Mouse (Mus musculus): ENCODE data around the gene Atg4a-ps.

Gene Atg4a-ps

DNA sequence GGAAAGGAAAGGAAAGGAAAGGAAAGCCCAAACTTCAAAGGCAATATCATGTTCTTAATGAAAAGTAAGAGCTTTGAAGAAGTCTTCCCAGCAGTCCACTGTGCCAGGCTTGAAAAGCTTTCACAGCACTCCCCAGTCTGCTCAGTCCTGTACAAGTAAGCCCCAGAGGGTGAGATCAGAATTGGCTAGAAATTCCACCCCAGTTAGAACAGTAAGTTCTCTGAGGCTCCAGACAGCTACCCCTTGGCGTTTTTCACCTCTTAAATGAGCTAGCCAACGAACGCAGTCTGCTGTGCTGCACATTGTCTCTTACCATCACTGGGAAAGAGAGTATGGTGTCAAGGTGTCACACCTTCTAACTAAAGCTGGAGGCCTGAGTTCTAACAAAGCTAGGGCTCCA, 18.2 kb downstream of the Atg4a-ps start:
- in situ Hi-C loops (cut with MboI, MseI) = no loop called here

DNA sequence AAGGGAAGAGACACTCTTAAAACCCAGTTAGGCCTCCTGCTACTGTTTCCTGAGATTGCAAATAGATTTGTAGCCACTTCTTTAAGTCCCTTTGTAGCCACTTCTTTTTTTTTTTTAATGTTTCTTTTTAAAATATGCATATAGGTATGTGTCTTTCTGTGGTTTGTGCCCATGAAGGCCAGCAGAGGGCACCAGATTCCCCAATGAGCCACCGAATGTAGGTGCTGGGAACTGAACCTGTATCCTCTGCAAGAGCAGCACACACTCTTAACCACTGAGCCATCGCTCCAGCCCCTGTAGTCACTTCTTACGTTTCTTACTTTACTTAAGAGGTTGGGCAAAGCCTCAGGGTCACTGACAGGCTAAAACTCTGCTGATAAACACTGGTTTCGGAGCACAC, 19.4 kb downstream of the Atg4a-ps start:
- in situ Hi-C loops (cut with MboI, MseI) = no loop called here

DNA sequence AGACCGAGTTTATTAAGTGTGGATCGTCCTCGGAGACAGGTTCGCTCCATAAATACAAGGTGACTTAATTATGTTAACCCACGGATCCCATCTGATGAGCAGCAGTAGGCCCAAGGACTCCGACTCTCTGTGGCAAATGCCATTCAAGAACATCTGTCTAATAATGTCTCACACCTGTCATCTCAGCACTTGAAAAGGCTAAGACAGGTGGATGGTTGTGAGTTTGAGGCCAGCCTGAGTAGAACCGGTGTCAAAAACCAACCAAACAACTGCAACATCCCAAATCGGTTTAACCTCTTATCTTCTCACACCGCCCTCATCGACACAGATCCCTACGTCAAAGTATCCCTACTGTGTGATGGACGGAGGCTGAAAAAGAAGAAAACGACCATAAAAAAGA, 20.7 kb downstream of the Atg4a-ps start:
- in situ Hi-C loops (cut with MboI, MseI) = no loop called here

DNA sequence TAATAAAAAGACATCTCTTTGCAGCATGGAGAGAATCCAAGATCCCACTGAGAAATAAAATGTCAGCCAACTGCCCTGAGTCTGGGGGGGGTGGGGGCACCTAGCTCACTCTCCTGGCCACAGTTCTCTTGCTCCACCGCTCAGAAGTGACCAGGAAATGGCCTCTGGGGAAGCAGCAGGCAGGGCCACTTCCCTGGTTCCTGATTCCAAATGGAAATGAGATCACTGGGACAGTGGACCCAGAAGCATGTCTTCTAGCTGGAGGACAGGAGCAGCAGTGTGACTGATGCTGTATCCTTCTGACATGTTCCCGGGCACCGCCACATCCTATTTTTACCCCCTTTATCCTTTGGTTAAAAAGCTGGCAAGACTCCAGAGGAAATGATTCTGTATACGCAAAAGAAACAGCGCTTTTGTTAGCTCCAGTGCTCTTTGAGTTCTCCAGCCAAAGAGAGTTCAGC, 21.2 kb downstream of the Atg4a-ps start:
- in situ Hi-C loops (cut with MboI, MseI) = no loop called here

DNA sequence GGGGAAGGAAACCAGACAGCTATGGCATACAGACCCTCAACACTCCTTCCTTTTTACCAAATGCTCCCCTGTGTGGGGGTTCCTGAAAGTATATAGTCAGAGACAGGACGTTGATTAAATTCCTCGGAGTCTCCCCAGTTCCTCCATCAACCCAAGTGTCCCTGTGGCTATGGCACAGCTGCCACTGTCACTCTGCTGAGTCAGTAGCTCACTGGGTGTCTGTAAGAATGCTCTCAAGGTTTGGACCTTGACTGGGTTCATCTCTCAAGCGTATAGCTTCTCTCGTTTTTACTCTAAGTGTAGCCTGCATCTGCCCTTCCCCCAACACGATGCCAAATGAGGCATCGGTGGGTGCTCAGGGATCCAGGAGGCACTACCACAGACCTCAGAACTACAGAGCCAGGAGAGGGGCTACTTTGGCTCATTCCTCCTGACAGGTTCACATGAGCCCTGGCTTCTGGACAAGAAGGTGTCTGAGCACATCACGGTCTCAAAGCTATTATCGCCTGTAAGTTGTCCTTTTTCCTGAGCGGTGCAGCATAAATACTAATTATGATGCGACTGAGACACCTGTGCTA, 21.9 kb downstream of the Atg4a-ps start:
- in situ Hi-C loops (cut with MboI, MseI) = no loop called here

DNA sequence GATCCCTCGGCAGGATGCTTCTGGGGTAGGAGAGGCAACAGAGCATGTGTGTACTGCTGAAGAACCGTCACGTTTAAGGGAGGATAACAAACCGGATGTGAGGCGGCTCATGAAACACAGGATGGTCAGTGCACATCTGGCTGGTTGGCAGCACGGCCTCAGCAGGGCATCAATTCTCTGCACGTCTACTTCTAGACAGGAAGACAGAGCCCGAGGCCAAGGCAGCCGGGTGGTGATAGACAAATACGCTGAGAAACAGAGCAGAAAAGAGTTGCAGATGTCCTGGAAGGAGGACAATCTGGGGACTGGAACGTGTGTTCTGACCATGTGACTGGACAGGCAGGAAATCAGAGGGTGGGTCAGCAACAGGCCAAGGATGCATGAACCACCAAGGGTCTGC, 25.8 kb downstream of the Atg4a-ps start:
- in situ Hi-C loops (cut with MboI, MseI) = no loop called here

DNA sequence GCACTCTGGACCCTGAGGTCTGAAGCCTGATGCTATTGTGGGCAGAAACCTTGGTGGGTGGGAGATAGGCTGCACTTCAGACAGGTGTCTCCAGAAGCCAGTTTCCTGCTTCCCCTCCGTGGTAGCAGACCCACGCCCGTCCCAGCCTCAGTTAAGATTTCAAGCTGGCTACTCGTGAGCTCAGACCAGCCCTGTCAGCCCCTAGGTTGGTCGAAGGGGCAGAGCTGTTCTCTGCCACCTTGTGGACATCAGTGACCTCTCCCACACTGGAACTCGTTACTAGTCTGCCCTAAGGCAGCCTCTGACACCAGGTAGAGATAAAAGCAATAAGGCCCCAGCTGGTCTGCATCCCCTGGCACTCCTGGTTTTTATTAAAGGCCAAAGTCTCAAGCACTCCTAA, 28.9 kb downstream of the Atg4a-ps start:
- in situ Hi-C loops (cut with MboI, MseI) = loop anchor here (10.0 kb wide), 1 partner anchor 58 kb away; no protein-coding TSS in a partner anchor

DNA sequence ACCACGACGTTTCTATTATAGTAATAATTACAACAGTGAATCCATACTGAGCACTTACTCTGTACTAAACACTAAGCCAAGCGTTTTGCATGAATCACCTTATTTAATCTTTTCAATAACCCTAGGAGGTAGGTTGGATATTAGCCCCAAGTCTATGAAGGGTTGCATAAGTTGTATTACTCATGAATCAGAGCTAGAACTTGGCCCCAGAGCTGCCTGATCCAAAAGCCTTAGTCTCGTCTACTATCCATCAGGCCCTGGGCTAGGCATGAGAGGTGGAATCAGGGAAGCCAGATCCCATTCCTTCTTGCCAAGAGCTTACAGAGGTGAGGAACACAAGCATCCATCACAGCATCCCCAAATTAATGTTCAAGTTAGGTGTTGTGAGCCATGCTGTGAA, 30.2 kb downstream of the Atg4a-ps start:
- in situ Hi-C loops (cut with MboI, MseI) = loop anchor here (10.0 kb wide), 1 partner anchor 59 kb away; no protein-coding TSS in a partner anchor

DNA sequence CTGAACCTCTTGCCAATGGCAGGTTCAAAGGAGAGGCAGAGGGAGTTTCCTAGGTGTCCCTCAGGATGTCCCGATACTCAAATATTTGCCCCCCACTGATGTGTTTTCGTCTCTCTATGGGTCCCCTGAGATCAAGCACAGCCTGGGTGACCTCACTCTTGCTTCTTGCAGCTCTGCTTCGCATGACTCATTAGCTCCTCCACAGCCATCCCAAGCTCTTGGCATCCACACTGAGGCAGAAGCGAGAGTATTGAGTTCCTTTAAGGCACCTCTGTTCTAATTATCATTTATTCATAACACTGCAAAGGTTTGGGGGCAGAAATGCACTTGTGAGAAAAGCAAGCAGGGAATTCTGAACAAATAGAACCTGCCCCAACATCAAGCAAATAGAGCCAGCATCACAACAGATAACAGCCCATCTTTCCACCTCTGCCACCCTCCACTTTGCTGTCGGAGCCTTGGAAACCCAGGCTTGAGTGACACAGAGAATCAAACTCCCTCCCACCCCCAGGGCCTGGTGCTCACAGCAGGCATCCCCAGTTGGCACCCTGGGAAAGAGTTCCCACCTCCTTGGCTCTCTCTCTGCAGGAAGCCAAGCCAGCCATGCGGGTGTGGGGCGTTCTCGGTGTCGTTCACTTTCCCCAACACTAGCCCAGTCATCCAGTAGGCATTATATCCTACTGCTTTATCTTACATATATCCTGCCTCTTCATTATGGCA, 33.1 kb downstream of the Atg4a-ps start:
- in situ Hi-C loops (cut with MboI, MseI) = loop anchor here (10.0 kb wide), 1 partner anchor 62 kb away; no protein-coding TSS in a partner anchor

DNA sequence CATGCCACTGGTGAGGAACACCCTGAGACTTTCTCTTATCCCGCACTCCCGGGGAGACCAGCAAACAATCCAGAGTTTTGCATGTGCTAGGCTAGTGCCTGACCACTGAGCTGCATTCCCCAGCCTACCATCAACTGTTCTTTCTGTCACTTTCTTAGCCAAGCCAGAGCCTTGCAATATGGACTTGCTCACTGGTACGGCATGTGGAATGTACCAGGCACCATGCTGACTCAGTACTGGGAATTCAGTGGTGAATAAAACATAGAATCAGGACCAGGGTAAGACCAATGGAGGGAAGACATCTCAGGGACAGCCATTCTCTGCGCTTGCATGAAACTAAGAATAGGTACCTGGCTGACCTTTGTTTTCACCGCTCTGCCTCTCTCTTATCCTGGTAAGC, 35.6 kb downstream of the Atg4a-ps start:
- in situ Hi-C loops (cut with MboI, MseI) = loop anchor here (10.0 kb wide), 1 partner anchor 65 kb away; no protein-coding TSS in a partner anchor

DNA sequence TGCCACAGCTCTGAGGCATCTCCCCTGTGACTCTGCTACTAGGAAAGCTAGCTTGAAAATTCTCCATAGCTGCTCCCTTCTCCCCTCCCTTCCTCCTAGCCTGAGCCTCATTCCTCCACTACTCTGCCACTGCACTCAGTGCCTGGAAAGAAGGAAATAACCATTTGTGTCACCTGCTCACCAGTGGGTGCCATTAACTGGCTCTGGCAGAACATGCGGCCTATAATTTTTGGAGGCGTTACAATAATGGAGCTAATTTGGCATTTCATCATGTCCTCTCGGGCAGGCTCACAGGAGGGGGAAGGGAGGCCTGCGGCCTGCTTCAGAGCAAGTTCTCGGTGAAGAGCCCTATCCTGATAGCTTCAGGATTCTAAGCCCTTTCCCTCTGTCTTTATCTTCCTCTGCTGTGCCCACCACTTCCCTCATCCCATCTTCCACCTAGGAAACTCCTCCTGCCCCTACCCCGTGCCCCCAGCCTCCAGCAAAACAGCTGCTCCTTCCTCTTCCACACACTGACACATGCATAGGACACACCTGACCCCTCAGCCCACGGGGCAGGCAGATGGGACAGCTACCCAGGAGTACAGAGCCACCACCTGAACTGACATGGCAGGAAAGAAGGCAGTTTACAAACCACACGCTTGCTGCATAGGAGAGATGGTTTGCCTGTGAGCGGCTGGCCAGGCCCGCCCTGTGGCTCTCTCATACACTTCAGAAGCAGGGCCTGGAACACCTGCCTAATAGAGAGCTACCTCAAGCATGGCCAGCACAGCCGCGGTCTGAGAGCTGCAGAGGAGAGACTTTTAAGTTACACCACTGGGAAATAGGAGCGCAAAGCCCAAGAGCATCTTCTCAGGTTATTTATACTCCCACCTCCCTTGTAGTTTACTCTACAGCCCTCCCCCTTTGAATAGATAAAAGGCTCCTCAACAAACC, 38.9 kb downstream of the Atg4a-ps start:
- in situ Hi-C loops (cut with MboI, MseI) = no loop called here

DNA sequence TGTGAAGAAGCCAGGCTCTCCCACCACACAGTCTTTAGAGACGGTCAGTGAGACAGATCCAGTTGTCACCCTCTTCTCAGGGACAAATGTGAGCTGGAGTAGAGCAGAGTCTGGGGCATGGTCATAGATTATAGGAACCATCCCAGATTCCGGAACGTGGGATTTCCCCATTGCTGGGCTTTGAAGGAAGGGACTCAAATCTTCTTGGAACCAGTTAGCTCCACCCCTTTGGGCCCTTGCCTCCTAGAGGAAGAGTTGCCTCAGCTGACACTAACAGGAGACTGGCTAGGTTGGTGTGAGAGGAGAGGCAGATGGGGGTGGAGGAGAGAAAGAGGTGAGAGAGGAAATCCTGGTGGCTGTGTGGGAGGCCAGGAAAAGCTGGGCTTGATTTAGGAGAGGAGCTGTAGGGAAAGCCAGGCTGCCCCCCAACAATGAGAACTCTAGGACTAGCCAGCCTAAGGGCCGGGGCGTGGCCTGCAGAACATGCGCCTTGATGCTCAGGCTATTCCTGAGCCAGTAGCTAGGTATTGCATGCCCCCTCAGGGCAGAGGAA, 39.7 kb downstream of the Atg4a-ps start:
- in situ Hi-C loops (cut with MboI, MseI) = no loop called here

DNA sequence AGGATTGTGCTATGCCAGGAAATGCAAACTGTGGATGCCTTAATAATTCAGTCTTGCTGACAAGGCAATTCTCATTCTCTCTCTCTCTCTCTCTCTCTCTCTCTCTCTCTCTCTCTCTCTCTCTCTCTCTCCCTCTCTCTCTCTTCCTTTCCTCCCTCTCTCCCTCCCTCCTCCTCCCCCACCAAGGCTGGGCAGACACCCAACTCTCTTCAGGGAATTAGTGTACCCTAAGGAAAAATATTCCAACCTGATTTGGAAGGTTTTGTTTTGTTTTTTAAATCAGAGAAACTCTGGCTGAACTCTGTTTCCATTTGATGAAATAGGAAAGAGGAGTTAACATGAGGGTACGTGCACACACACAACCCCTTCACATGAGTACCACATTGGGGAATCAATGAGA, 44.3 kb downstream of the Atg4a-ps start:
- in situ Hi-C loops (cut with MboI, MseI) = no loop called here

DNA sequence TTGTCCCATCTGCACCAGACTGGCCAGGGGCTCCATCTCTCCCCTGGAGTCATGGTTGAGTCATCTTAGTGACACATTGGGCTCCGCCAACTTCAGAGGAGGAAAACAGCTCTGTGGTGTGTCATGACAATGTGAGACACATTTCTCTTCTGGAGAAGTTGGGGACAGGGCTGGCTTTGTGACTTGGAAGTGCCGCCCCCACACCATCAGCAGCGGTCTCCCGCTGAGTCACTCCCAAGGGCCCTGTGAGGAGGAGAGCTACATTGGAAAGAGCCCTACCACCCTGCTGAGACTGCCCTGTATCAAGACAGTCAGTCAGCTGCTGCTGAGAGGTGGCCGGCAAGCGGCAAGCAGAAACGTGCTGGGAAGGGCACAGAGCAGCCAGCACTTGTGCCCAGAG, 44.9 kb downstream of the Atg4a-ps start:
- in situ Hi-C loops (cut with MboI, MseI) = no loop called here

DNA sequence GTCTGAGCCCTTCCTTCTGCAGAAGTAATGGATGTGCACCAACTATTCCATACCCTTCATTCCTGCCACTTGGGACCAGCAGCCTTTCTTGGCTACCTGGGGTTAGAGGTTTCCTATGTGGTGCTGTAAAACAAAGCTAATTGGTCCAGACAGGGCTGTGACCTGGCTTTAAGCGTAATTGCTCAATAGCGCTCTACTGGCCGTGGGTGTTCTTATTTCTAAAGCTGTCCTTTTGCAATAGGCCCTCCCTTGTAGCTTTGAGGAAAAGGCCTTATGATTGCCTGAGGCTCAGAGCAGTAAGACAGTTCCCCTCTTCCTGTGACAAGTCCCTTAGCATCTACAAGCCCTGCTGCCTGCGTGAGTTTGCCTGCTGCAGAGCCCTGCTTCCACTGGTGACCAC, 48.3 kb downstream of the Atg4a-ps start:
- in situ Hi-C loops (cut with MboI, MseI) = no loop called here

DNA sequence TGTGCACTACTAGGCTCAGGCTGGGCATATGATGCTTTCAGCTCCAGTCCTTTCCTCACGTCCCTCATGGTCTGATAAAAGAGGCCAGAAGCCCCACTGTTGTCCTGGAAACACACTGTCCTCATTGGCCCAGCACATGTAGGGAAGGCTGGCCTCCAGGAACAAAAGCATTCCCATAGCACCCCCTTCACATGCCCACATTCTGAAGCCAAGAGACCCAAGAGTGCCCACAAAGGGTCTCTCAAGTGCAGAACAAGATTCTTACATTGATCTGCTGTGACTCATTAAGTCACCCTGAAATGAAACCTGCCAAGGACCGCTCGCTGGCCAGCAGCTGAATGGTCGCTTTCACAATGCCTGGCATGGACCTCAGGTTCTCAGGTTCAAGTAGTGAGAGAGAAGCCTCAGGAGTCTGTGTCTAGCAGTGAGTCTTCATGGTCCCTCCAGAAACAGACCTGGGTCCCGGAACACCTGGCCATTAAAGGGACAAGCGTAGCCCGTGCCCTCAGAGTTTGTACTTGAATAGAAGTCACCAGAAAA, 50.5 kb downstream of the Atg4a-ps start:
- in situ Hi-C loops (cut with MboI, MseI) = no loop called here

Measured in T-helper 1 cell (primary cell).